Mouse (Mus musculus) ES-Bruce4 (cell line): ENCODE data around the gene Ryr1.

Source experiments
- CTCF ChIP-seq: IDR thresholded peaks from one replicate; pipeline ENCODE4 v1.8.1; 2011; ENCODE audit warnings: low read depth, low read length
- EP300 ChIP-seq: IDR thresholded peaks from 2 replicates; pipeline ENCODE4 v1.6.1; 2011; ENCODE audit warnings: low read depth, low read length; ENCODE audit not compliant: insufficient read depth
- POLR2A ChIP-seq: IDR thresholded peaks from one replicate; pipeline ENCODE4 v1.8.1; 2011; ENCODE audit warnings: low read length; ENCODE audit not compliant: insufficient read depth

DNA sequence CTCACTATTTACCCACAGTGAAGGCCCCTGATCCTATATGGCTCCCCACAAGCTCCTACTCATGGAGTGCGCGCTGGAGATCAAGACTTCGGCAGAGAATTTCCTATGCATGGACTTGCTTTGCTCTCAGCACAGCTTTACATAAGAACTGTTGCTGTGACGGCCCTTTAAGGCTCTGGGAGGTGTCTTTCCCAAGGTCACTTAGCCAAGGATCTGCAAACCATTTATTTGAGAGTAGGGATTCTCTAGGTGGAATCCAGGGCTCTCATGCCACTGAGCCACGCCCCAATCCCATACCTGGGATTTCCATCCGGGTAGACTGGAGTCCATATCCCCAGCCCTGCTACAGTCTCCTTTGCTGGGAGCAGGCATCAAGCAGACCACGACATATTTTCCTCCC, 107.8 kb downstream of the Ryr1 start:
- TF ChIP-seq CTCF (no peak), POLR2A (no peak), EP300 (no peak)
